Mouse (Mus musculus) kidney, embryonic 14.5 days (tissue): ENCODE measurements around the gene Mrpl49. TPM values are rescaled to one million over a fixed set of nuclear protein-coding genes. Genes with fewer than 3 reads are reported as not detected.

ENCODE experiments used
- ATAC-seq: fragments of 200-750 bp; cut with Nextera tagmentation; 2 replicates; pipeline ENCODE4 v1.8.0; 2017; ENCODE audit warnings: moderate number of reproducible peaks, mild to moderate bottlenecking, moderate TSS enrichment, moderate library complexity; ENCODE audit not compliant: low FRiP score, low TSS enrichment
- H3K27ac ChIP-seq: fragments of 300-500 bp; sonication (generic); 2 replicates; pipeline ENCODE4 v1.5.1; 2014; ENCODE audit warnings: low read depth, mild to moderate bottlenecking, low read length, moderate library complexity, mixed read lengths
- H3K27me3 ChIP-seq: fragments of 300-500 bp; sonication (generic); 2 replicates; pipeline ENCODE4 v1.6.1; 2014; ENCODE audit warnings: mild to moderate bottlenecking, low read length; ENCODE audit not compliant: control insufficient read depth, insufficient read depth
- H3K36me3 ChIP-seq: fragments of 300-500 bp; sonication (generic); 2 replicates; pipeline ENCODE4 v1.6.1; 2014; ENCODE audit warnings: low read length, mixed read lengths; ENCODE audit not compliant: control insufficient read depth, insufficient read depth
- H3K4me1 ChIP-seq: fragments of 300-500 bp; sonication (generic); 2 replicates; pipeline ENCODE4 v1.6.1; 2014; ENCODE audit warnings: low read length, mixed read lengths; ENCODE audit not compliant: control insufficient read depth, insufficient read depth
- H3K4me2 ChIP-seq: fragments of 300-500 bp; sonication (generic); replicated peaks from 2 replicates; pipeline ENCODE4 v1.6.1; 2014; ENCODE audit warnings: low read depth, mild to moderate bottlenecking, low read length
- H3K4me3 ChIP-seq: fragments of 300-500 bp; sonication (generic); 2 replicates; pipeline ENCODE4 v1.5.1; 2014; ENCODE audit warnings: mild to moderate bottlenecking, low read length
- H3K9ac ChIP-seq: fragments of 300-500 bp; sonication (generic); 2 replicates; pipeline ENCODE4 v1.6.1; 2014; ENCODE audit warnings: low read depth, mild to moderate bottlenecking, low read length, moderate library complexity
- H3K9me3 ChIP-seq: fragments of 300-500 bp; sonication (generic); 2 replicates; pipeline ENCODE4 v1.6.1; 2016; ENCODE audit warnings: low read length; ENCODE audit not compliant: control insufficient read depth
- WGBS: fragments of 180-500 bp; shearing (Covaris S2); extraction: QIAGEN DNeasy Blood & Tissue Kit; methylation state at CpG from one replicate; pipeline ENCODE4 v1.1.7; 2014; 5-methylcytosine and 5-hydroxymethylcytosine counted together
- polyA plus RNA-seq: library from polyadenylated mRNA; unstranded; fragments of >200 nt; fragmentation: Nextera tagmentation; extraction: Ambion mirVana; gene quantifications from 2 replicates; pipeline ENCODE4 v1.2.1, GENCODE M21; 2014

Mrpl49 gene
- polyA plus RNA-seq, 1 experiment from 2014 or later = 89.5 TPM

DNA sequence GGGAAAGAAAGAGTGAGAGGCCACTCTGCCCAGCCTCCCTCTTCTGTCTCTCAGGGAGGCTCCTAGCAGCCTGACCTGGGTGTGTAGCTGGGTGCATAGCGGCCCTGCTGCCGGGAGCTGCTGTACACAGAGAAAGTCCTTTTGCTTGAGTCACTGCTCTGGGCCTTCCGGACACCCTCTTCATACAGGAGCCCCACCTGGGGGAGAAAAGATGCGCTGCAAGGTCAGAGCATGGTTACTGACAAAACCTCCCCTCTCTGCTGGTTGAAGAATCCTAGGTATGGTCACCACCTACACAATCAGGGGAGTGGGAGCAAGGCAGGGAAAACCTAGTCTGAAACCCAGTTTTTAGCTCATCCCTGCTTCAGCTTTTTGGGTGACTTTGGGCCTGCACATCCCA is 11.4 kb upstream of the Mrpl49 start:
- WGBS = 80% methylated on average over 4 of the region's 4 CpGs
- H3K4me2 ChIP-seq = no peak overlapping the region
- H3K4me1 ChIP-seq = peaks cover 17% of the 10 kb centered on the region
- no peak for ATAC-seq
- H3K36me3 ChIP-seq = peaks cover 42% of the 10 kb centered on the region
- H3K27ac ChIP-seq = no peak overlapping the region
- no peak overlapping the region for H3K9ac ChIP-seq
- H3K4me3 ChIP-seq = no peak overlapping the region
- no peaks in the 10 kb centered on the region for H3K27me3 ChIP-seq
- H3K9me3 ChIP-seq = no peaks in the 10 kb centered on the region

DNA sequence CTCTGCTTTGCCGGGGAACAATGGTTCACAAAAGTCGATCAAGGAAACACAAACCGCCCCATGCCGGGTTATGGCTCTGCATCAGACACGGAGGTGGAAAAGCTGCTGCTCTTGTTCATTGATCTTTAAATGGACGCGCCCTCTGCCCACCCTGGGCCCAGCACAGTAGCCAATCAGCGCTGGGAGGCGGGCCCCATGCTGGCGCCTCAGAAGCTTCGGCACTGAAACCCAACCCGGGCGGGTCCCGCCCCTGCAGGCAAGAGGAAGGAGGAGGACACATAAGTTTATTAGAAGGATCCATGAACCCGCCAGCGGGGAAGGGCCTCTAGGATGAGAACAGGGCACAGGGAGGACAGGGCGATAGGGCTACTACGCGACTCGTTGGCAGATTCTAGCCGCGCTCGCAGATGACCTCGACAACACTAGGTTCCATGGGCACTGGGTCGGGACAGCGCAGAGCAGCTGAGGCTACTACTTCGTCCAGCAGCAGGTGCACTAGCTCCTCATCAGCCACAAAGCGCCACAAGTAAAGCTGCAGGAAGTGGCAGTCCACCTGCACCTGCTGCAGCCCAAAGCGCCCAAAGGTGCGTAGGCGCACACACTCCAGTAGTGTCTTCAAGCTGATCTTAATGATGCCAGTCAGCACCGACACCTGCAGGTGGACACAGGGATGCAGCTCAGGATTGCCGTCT is 10.3 kb upstream of the Mrpl49 start, which contains the start of gene Tm7sf2:
TSS of gene Tm7sf2 (minus strand) at position 650 of the 692 bp plus-strand sequence.
- 9% methylated on average over 33 of the region's 33 CpGs for WGBS
- H3K27me3 ChIP-seq = no peaks in the 10 kb centered on the region
- H3K4me3 ChIP-seq = peak within 1 kb of the TSS; percentile 51
- H3K9me3 ChIP-seq = no peaks in the 10 kb centered on the region
- H3K36me3 ChIP-seq = peaks cover 37% of the 10 kb centered on the region
- H3K9ac ChIP-seq = peak within 1 kb of the TSS; percentile 66
- H3K4me1 ChIP-seq = peaks cover 17% of the 10 kb centered on the region
- ATAC-seq = peak; percentile 96
- H3K27ac ChIP-seq = peak within 1 kb of the TSS; percentile 85
- peak within 1 kb of the TSS; percentile 93 for H3K4me2 ChIP-seq

DNA sequence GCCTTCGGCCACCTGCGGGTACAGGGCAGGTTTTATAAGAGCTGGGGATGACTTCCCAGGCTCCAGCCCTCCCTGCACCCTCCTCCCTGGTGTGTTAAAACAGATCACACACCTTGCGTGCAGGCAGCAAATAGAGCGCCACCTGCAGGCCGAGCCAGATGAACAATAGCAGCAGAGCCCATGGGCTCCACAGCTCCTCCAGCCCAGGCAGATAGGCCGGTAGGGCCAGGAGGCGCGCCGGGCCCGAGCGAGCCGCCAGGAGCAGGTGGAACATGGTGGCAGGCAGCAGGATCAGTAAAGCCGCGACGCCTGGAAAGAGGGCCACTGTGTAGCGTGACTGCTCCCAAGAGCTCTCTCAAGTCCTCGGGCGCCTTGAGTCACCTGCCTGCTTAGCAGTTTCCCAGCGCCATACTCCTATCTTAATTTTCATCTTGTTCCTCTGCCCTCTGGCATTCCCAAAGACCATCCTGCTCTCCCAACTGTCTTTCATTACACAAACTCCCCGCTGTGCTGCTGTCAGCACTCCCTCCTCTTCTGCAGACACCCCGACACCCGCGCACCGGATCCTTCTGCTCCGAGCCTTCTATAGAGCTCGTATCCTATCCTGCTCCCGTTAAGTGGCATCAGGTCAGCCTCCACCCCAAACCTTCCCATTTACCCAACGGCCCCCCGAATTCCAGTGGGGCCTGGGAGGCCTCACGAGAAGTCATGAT is 9.6 kb upstream of the Mrpl49 start:
- Histone ChIP-seq H3K36me3 (peaks cover 32% of the 10 kb centered on the region), H3K9ac (peak overlapping the region; percentile 66), H3K9me3 (no peaks in the 10 kb centered on the region), H3K4me3 (peak overlapping the region; percentile 51), H3K4me1 (peaks cover 22% of the 10 kb centered on the region), H3K27ac (peak overlapping the region; percentile 85), H3K27me3 (no peaks in the 10 kb centered on the region), H3K4me2 (peak overlapping the region; percentile 93)
- under 1% methylated on average over 30 of the region's 30 CpGs for WGBS
- ATAC-seq = peak; percentile 59

DNA sequence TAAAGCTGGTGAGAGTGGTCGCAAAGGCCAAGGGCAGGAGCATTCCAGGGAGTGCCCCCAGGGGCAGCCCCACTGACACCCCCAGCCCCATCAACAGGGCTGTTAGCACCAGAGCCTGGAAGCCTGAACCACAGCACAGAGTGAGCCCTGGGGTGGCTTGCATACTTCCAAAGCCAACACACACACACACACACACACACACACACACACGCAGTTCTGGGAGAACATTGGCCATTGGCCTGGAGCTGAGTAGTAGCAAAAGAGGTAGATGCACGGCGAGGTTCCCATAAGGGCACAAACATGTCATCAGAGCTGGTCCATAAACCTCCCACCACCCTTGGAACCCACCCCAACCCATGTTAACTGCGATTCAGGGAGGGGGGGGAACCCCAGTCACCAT is 9.0 kb upstream of the Mrpl49 start:
- peak overlapping the region; percentile 66 for H3K9ac ChIP-seq

DNA sequence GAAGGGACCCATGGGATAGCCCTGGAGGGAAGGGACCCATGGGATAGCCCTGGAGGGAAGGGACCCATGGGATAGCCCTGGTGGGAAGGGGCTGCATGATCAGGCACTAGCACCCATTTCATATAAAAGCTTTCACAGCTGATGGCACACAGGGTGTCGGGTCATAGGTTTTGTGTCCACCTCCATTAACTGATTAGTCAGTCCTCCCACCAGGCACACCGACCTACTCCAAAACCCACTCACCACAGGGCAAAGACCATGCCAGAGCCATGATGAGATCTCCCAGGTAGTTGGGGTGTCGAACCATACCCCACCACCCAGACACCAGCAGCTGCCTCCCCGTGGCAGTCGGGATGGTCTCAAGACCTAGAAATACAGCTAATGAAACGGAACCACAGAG is 5.5 kb upstream of the Mrpl49 start:
- Histone ChIP-seq H3K4me3 (no peak overlapping the region), H3K4me2 (no peak overlapping the region), H3K9me3 (no peaks in the 10 kb centered on the region), H3K4me1 (peaks cover 25% of the 10 kb centered on the region), H3K27ac (no peak overlapping the region), H3K27me3 (no peaks in the 10 kb centered on the region), H3K9ac (no peak overlapping the region), H3K36me3 (peaks cover 15% of the 10 kb centered on the region)
- 87% methylated on average over 6 of the region's 6 CpGs for WGBS
- no peak for ATAC-seq

More for the DNA sequence above, 9.0 kb upstream of the Mrpl49 start:
- Histone ChIP-seq H3K36me3 (peaks cover 31% of the 10 kb centered on the region), H3K27ac (peak overlapping the region; percentile 85; the same call in 1 of the 2 replicates), H3K4me1 (peaks cover 27% of the 10 kb centered on the region), H3K4me3 (peak overlapping the region; percentile 51), H3K4me2 (peak overlapping the region; percentile 93), H3K27me3 (no peaks in the 10 kb centered on the region), H3K9me3 (no peaks in the 10 kb centered on the region)
- 35% methylated on average over 5 of the region's 5 CpGs for whole genome bisulfite sequencing
- no peak for ATAC-seq

DNA sequence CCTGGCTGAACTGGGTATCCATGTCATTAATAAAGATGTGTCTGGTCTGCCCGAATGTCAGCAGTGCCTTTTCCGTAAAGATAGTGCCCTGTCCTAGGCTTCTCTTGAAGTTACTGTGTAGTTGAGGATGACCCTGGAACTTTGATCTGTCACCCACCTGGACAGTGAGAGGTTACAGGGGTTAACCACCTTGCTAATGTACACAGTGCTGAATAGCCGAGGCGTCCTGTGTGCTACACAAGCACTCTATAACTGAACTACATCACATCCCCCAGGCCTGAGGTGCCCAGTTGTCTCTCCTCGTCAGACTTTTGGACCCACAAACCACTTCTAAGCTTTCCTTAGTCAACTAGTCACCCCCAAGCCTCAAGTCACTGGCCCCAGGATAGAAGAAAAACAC is 4.8 kb upstream of the Mrpl49 start:
- no peak for ATAC-seq
- peaks cover 15% of the 10 kb centered on the region for H3K36me3 ChIP-seq
- H3K9me3 ChIP-seq = no peaks in the 10 kb centered on the region
- peak overlapping the region; percentile 100 for H3K4me2 ChIP-seq
- H3K27me3 ChIP-seq = no peaks in the 10 kb centered on the region
- peaks cover 21% of the 10 kb centered on the region for H3K4me1 ChIP-seq
- peak overlapping the region; percentile 90 for H3K4me3 ChIP-seq
- 0 out of 2 replicates have a peak overlapping the region, but pooled peaks have one; percentile 96 for H3K27ac ChIP-seq
- H3K9ac ChIP-seq = peak overlapping the region; percentile 95
- WGBS = 50% methylated on average over 5 of the region's 5 CpGs

- peaks cover 15% of the 10 kb centered on the region for H3K36me3 ChIP-seq
- WGBS = 1% methylated on average over 44 of the region's 44 CpGs
- no peak for ATAC-seq
Observed at GRCm38 (mm10) chr19:6061641-6062302, 4.2 kb upstream of the Mrpl49 start.

GRCm38 (mm10) chr19:6061021-6061533 is 3.5 kb upstream of the Mrpl49 start, which contains the start of gene Znhit2:
Znhit2 (plus strand) TSS chr19:6061192.
- Histone ChIP-seq H3K9me3 (no peaks in the 10 kb centered on the region), H3K36me3 (peaks cover 17% of the 10 kb centered on the region), H3K4me2 (peak within 1 kb of the TSS; percentile 100), H3K4me1 (peaks cover 16% of the 10 kb centered on the region), H3K27ac (peak within 1 kb of the TSS; percentile 96), H3K27me3 (no peaks in the 10 kb centered on the region), H3K4me3 (peak within 1 kb of the TSS; percentile 90), H3K9ac (peak within 1 kb of the TSS; percentile 95)
- under 1% methylated on average over 58 of the region's 58 CpGs for WGBS
- ATAC-seq = peak; percentile 63

More at GRCm38 (mm10) chr19:6061641-6062302, 4.2 kb upstream of the Mrpl49 start:
- no peaks in the 10 kb centered on the region for H3K27me3 ChIP-seq
- peak overlapping the region; percentile 95 for H3K9ac ChIP-seq
- peak overlapping the region; percentile 100 for H3K4me2 ChIP-seq
- peaks cover 19% of the 10 kb centered on the region for H3K4me1 ChIP-seq
- H3K4me3 ChIP-seq = peak overlapping the region; percentile 90
- H3K27ac ChIP-seq = peak overlapping the region; percentile 96
- H3K9me3 ChIP-seq = no peaks in the 10 kb centered on the region
